8 mouse cellular contexts compared by ENCODE assay signal in the genomic region with DNA sequence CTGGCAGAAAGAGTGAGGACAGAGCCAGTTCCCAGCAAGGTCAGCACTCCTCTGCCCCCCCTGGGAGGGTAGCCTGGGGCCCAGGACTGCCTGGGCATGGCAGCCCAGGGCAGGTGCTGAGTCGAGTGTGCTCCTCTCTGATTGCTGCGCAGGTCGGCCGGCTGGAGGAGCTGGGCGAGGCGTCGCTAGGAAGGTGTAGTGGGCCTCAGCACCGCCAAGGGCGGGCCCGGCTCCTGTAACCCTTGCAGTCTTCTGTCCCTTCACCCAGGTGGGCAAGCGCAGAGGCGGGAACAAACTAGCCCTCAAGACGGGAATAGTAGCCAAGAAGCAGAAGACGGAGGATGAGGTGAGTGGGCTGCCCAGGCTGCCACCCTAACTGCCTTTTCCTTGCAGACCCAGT. TPM values are rescaled to one million over a fixed set of nuclear protein-coding genes. Genes with fewer than 3 reads are reported as not detected.
A peak's percentile ranks its signal among the peaks of the same experiment; 100 is the strongest.
DNase-seq lines count a peak whose midpoint lies in the region; ATAC-seq and TF ChIP-seq lines count a peak whose summit lies in the region.
"Had no signal": no experiment of that assay in that cellular context is flagged by ENCODE, and none has a peak within 500 bp of the region (broad histone marks: within the 10 kb centered on the region; RNA-seq: fewer than 3 reads in every experiment).

No protein-coding gene starts in this region.

- no peaks in the 10 kb centered on the region for H3K27me3 ChIP-seq in kidney, postnatal 0 days (ENCODE audit: insufficient read depth, low read length)
- H3K27me3 ChIP-seq in forebrain, embryonic 12.5 days, result no peaks in the 10 kb centered on the region
- H3K27me3 ChIP-seq in hindbrain, embryonic 16.5 days (replicated peaks; ENCODE audit: control insufficient read depth, insufficient read depth, low read length), result no peaks in the 10 kb centered on the region
- no peaks in the 10 kb centered on the region for H3K27me3 ChIP-seq in myocyte (ENCODE audit: control insufficient read depth, insufficient read depth, insufficient read length)

- no peak overlapping the region for H3K27ac ChIP-seq in kidney, postnatal 0 days
- no peak overlapping the region for H3K27ac ChIP-seq in forebrain, embryonic 12.5 days
- H3K27ac ChIP-seq in hindbrain, embryonic 16.5 days (ENCODE audit: low read depth, low read length), result no peak overlapping the region

- no peak for ATAC-seq in kidney, postnatal 0 days (replicated peaks; ENCODE audit: low FRiP score, low read depth)
- ATAC-seq in forebrain, embryonic 12.5 days (ENCODE audit: low FRiP score), result no peak
- no peak for ATAC-seq in hindbrain, embryonic 16.5 days

- no peak overlapping the region for H3ac ChIP-seq in myocyte (ENCODE audit: control insufficient read depth, insufficient read length)

- H3K4me1 ChIP-seq in kidney, postnatal 0 days (replicated peaks; ENCODE audit: insufficient read depth, low read length), result peaks cover 12% of the 10 kb centered on the region
- H3K4me1 ChIP-seq in forebrain, embryonic 12.5 days, result peaks cover 39% of the 10 kb centered on the region
- peaks cover 29% of the 10 kb centered on the region for H3K4me1 ChIP-seq in hindbrain, embryonic 16.5 days (ENCODE audit: control insufficient read depth, insufficient read depth, low read depth, low read length)

- no peak for TF ChIP-seq CTCF in kidney, postnatal 0 days (IDR thresholded peaks at IDR 0.05; ENCODE audit: low read depth)

- H3K36me3 ChIP-seq in kidney, postnatal 0 days (ENCODE audit: insufficient read depth, low read length), result peaks cover 26% of the 10 kb centered on the region
- peaks cover 52% of the 10 kb centered on the region for H3K36me3 ChIP-seq in forebrain, embryonic 12.5 days (replicated peaks)
- H3K36me3 ChIP-seq in hindbrain, embryonic 16.5 days (ENCODE audit: control insufficient read depth, insufficient read depth, low read length), result peaks cover 28% of the 10 kb centered on the region
- peaks cover 25% of the 10 kb centered on the region for H3K36me3 ChIP-seq in myocyte (ENCODE audit: control insufficient read depth, insufficient read depth)

- peaks cover 52% of the 10 kb centered on the region for H3K79me2 ChIP-seq in myocyte (ENCODE audit: control insufficient read depth, insufficient read depth)

- no peak overlapping the region for H3K9ac ChIP-seq in kidney, postnatal 0 days (ENCODE audit: low read depth, low read length)
- peak overlapping the region; percentile 99; the same call in 1 of the 2 replicates for H3K9ac ChIP-seq in forebrain, embryonic 12.5 days
- H3K9ac ChIP-seq in hindbrain, embryonic 16.5 days (ENCODE audit: low read depth, low read length), result no peak overlapping the region; the same call in 1 of the 2 replicates

- WGBS in kidney, postnatal 0 days, result 88% methylated on average over 14 of the region's 14 CpGs
- 92% methylated on average over 14 of the region's 14 CpGs for WGBS in forebrain, embryonic 12.5 days
- WGBS in hindbrain, embryonic 16.5 days, result 94% methylated on average over 14 of the region's 14 CpGs

- no peak overlapping the region for H3K4me3 ChIP-seq in kidney, postnatal 0 days (replicated peaks; ENCODE audit: low read depth, low read length)
- H3K4me3 ChIP-seq in forebrain, embryonic 12.5 days (replicated peaks), result peak overlapping the region; percentile 99
- H3K4me3 ChIP-seq in hindbrain, embryonic 16.5 days (ENCODE audit: low read length), result no peak overlapping the region
- H3K4me3 ChIP-seq in myocyte, result peak overlapping the region; percentile 99

- H3K9me3 ChIP-seq in kidney, postnatal 0 days (replicated peaks; ENCODE audit: low read length), result no peaks in the 10 kb centered on the region
- H3K9me3 ChIP-seq in forebrain, embryonic 12.5 days, result no peaks in the 10 kb centered on the region
- no peaks in the 10 kb centered on the region for H3K9me3 ChIP-seq in hindbrain, embryonic 16.5 days (ENCODE audit: control insufficient read depth, low read length)

- DNase-seq in kidney, postnatal 0 days (ENCODE audit: low spot score), result no peak
- no peak for DNase-seq in kidney, adult 9 months
- no peak for DNase-seq in right cerebral cortex, adult 18-20 months
- no peak for DNase-seq in layer of hippocampus, adult 8-10 months (ENCODE audit: low spot score in 2 of 2)

- H3K4me2 ChIP-seq in kidney, postnatal 0 days (ENCODE audit: low read length), result peak overlapping the region; percentile 50; the same call in 1 of the 2 replicates
- peak overlapping the region; percentile 97; the same call in 1 of the 2 replicates for H3K4me2 ChIP-seq in forebrain, embryonic 12.5 days
- H3K4me2 ChIP-seq in hindbrain, embryonic 16.5 days (ENCODE audit: low read length), result peak overlapping the region; percentile 95; the same call in 1 of the 2 replicates
- peak overlapping the region; percentile 88 for H3K4me2 ChIP-seq in myocyte (ENCODE audit: low read depth)

- no peak for TF ChIP-seq POLR2A in myocyte (IDR thresholded peaks at IDR 0.05; ENCODE audit: insufficient read length, low read depth)

TF ChIP-seq in myocyte, 11 proteins besides CTCF, POLR2A, EP300 and RAD21:
- TF ChIP-seq POLR2AphosphoS2 (IDR thresholded peaks at IDR 0.05; ENCODE audit: insufficient read length, low read depth) (no peak), SRF (IDR thresholded peaks at IDR 0.05; ENCODE audit: control insufficient read depth, insufficient read length, low read depth) (no peak), E2F4 (IDR thresholded peaks at IDR 0.05; ENCODE audit: insufficient read depth) (no peak), MYOG (IDR thresholded peaks at IDR 0.05; ENCODE audit: control insufficient read depth in 1 of 3, insufficient read depth in 1 of 3, insufficient read length in 2 of 3, low read depth in 2 of 3) (no peak), CEBPB (IDR thresholded peaks at IDR 0.05; ENCODE audit: insufficient read depth, poor library complexity, severe bottlenecking) (no peak), REST (IDR thresholded peaks at IDR 0.05; ENCODE audit: insufficient read depth, insufficient read length) (no peak), MYOD1 (IDR thresholded peaks at IDR 0.05; ENCODE audit: control insufficient read depth in 1 of 3, insufficient read length in 2 of 3, low read depth in 2 of 3) (no peak), USF1 (IDR thresholded peaks at IDR 0.05; ENCODE audit: low read depth) (no peak)

RNA-seq across cellular contexts. Expression of gene Trir, which starts 2.6 kb away (rescaled TPM):
- 120 and 131 TPM in 2 replicates for polyA plus RNA-seq in kidney, postnatal 0 days (2015; fragmentation: Nextera tagmentation; extraction: Ambion mirVana)
- polyA plus RNA-seq in forebrain, embryonic 12.5 days (2016; fragmentation: Nextera tagmentation; extraction: Ambion mirVana), result 156 and 175 TPM in 2 replicates
- polyA plus RNA-seq in hindbrain, embryonic 16.5 days (2015; fragmentation: Nextera tagmentation; extraction: Ambion mirVana), result 100 and 110 TPM in 2 replicates
- polyA plus RNA-seq in myocyte (2012; fragmentation: generic; extraction: Trizol), result 198 TPM
- 100 to 1,000 TPM; 105 to 121 (median 116) TPM for total RNA-seq in layer of hippocampus, adult 8-10 months (2022)

RNA-seq across cellular contexts. Expression of gene Asna1, which starts 4.2 kb away (rescaled TPM):
- 116 and 125 TPM in 2 replicates for polyA plus RNA-seq in kidney, postnatal 0 days (2015; fragmentation: Nextera tagmentation; extraction: Ambion mirVana)
- polyA plus RNA-seq in forebrain, embryonic 12.5 days (2016; fragmentation: Nextera tagmentation; extraction: Ambion mirVana), result 140 TPM in 2 replicates
- 159 and 170 TPM in 2 replicates for polyA plus RNA-seq in hindbrain, embryonic 16.5 days (2015; fragmentation: Nextera tagmentation; extraction: Ambion mirVana)
- polyA plus RNA-seq in myocyte (2012; fragmentation: generic; extraction: Trizol), result 204 TPM
- 100 to 1,000 TPM; 118 to 124 (median 122) TPM for total RNA-seq in layer of hippocampus, adult 8-10 months (2022)

RNA-seq across cellular contexts. Expression of gene Tnpo2, which starts 7.4 kb away (rescaled TPM):
- 19.0 and 19.4 TPM in 2 replicates for polyA plus RNA-seq in kidney, postnatal 0 days (2015; fragmentation: Nextera tagmentation; extraction: Ambion mirVana)
- 45.1 and 50.7 TPM in 2 replicates for polyA plus RNA-seq in forebrain, embryonic 12.5 days (2016; fragmentation: Nextera tagmentation; extraction: Ambion mirVana)
- 61.2 and 62.7 TPM in 2 replicates for polyA plus RNA-seq in hindbrain, embryonic 16.5 days (2015; fragmentation: Nextera tagmentation; extraction: Ambion mirVana)
- polyA plus RNA-seq in myocyte (2012; fragmentation: generic; extraction: Trizol), result 46.3 TPM
- total RNA-seq in layer of hippocampus, adult 8-10 months (2022), result 100 to 1,000 TPM; 146 to 188 (median 162) TPM

RNA-seq across cellular contexts. Expression of gene Best2, which starts 14.9 kb away (rescaled TPM):
- polyA plus RNA-seq in kidney, postnatal 0 days (2015; fragmentation: Nextera tagmentation; extraction: Ambion mirVana), result not detected in 2 replicates
- polyA plus RNA-seq in forebrain, embryonic 12.5 days (2016; fragmentation: Nextera tagmentation; extraction: Ambion mirVana), result not detected in 2 replicates
- polyA plus RNA-seq in hindbrain, embryonic 16.5 days (2015; fragmentation: Nextera tagmentation; extraction: Ambion mirVana), result 0.10 and 0.21 TPM in 2 replicates
- polyA plus RNA-seq in myocyte (2012; fragmentation: generic; extraction: Trizol), result not detected
- not detected for total RNA-seq in layer of hippocampus, adult 8-10 months (2022)
- polyA plus RNA-seq: limb, embryonic 11.5 days had no signal

RNA-seq across cellular contexts. Expression of gene Fbxw9, which starts 30.6 kb away (rescaled TPM):
- 35.2 and 38.5 TPM in 2 replicates for polyA plus RNA-seq in kidney, postnatal 0 days (2015; fragmentation: Nextera tagmentation; extraction: Ambion mirVana)
- polyA plus RNA-seq in forebrain, embryonic 12.5 days (2016; fragmentation: Nextera tagmentation; extraction: Ambion mirVana), result 32.1 and 33.7 TPM in 2 replicates
- polyA plus RNA-seq in hindbrain, embryonic 16.5 days (2015; fragmentation: Nextera tagmentation; extraction: Ambion mirVana), result 75.8 and 83.2 TPM in 2 replicates
- polyA plus RNA-seq in myocyte (2012; fragmentation: generic; extraction: Trizol), result 26.8 TPM
- total RNA-seq in layer of hippocampus, adult 8-10 months (2022), result 10 to 100 TPM; 18.1 to 24.4 (median 23.6) TPM

Comparison
In these comparisons a context has a peak if more than half of its experiments do, and no peak if none do; other contexts are left out.
1. H3K4me3 ChIP-seq: peak in forebrain, embryonic 12.5 days (single experiment) and myocyte (single experiment); none in kidney, postnatal 0 days (single experiment) and hindbrain, embryonic 16.5 days (single experiment).
2. Peak in every context shown above with its lines, with median percentiles within 50 percentile points of each other: H3K4me2 ChIP-seq.